Mouse (Mus musculus) layer of hippocampus, adult 9-11 months (tissue): ENCODE data around the gene Supt3.

ENCODE experiments used
- DNase-seq: peaks from one replicate; pipeline ENCODE4 v3.0.0; 2022

The Supt3 gene

DNA sequence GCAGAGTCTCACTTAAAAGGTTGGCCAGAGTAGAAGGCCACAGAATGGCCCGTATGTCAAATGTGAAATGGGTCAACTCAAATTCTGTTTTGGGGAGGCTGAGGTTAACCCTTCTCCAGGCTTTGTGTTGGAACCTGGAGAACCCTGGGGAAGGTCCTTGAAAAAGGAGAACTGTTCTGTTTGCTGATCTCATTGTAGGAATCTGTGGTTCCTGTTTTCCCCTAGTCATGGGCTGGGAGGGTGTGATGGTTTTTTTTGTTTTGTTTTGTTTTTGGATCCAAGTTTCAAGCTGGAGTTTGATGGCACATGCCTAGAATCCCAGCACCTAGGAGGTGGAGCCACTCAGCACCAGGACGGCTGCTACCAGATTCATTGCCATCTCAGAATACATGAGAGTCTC, 6.2 kb downstream of the Supt3 start:
- DNase-seq: no peak

DNA sequence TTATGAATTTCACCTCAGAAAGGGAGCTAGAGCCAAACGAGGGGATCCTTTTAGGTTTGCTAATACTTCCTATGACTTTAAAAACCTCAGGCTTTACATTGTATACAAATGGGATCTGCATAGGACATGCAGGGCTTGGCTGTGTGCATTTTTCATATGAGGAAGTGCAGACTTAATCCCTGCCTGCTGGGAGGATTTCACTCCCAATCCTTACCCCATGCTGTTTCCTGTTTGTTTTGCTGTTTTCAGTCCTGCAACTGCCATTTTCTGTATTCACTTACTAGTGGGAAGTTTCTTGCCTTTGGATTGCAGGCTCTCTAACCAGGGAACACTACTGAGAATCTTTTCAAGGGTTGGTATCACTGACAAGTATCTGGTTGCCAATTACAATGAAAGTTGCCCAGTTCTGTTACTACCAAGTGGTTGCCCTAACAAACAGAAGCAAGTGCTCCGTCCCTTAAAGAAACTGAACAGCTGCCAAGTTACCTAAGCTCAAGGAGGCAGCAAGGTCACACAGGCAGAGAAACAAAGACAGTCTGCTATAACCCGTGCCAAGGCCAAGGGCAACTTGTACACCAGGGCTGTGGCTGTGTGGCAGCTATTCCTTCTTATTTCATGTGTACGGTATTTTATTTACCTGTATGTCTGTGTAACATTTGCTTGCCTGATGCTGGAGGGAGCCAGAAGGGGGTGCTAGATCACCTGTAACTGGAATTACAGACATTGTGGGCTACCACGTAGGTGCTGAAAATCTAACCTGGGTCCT, 12.2 kb downstream of the Supt3 start:
- no peak for DNase-seq

DNA sequence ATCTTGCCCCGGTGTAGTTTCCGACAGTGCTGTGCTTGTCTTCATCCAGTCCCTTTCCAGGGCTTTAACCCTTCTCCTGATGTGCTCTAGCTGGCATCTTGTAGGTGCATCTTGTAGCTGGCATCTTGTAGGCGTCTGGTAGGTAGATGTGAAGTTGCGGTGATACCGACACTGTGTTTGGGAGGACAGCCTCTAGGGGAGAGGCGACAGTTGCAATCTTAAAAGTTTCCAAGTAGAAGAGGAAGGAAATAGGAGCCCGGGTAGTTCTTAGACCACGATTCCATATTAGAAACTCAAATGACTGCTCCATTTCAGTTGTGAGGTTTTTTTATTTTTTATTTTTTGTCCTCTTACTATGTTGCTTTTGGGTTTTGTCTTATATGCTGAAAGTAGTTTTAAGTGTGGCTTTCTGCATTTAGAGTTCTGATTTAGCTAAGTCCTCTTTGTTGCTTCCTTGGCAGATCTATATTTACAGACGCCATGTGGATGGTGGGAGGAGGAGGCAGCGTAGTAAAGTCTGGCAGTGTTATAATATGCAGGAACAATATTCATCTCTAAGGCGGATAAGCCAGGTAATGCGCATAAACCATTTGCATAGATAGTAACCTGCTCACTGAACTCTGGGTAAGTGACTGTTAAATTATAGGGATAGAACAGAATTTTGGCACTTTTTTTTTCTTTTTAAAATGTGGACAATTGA, 15.4 kb downstream of the Supt3 start:
- DNase-seq: peak; percentile 60

DNA sequence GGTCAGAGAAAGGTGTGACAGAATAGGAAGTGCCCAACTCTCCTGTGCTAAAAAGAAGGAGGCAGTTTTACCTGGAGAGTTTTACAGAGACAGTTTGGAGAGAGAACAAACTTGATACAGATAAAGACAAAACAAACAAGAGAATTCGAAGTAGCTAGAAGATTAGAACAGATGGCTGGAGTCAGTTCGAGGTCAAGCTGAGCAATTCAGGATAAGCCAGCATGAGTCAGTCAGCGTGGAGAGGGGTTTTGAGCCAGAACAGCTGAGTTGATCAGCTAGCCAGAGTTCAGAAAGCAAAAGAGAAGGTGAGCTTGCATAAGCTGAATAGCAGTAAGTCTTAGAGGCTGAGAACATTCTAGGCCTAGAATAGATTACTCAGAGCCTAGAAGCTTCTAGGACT, 20.4 kb downstream of the Supt3 start:
- no peak for DNase-seq

DNA sequence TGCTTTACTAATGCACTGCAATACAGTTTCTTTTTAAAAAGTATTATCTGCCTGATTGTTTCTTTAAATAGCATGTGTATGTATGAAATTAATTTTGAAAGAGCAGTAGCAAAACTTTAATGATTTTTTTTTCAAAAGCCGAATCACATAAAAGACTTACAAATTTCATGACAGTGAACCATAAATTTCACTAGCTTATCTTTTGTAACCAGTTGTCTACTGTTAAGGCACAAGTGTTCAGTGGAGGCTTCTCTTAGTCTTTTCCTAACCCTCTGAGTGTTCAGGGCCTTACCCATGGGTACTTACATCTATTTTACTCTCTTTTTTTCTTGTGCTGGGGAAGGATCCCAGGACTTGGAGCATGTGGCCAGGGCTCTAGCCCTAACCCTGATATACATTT, 30.1 kb downstream of the Supt3 start:
- no peak for DNase-seq

DNA sequence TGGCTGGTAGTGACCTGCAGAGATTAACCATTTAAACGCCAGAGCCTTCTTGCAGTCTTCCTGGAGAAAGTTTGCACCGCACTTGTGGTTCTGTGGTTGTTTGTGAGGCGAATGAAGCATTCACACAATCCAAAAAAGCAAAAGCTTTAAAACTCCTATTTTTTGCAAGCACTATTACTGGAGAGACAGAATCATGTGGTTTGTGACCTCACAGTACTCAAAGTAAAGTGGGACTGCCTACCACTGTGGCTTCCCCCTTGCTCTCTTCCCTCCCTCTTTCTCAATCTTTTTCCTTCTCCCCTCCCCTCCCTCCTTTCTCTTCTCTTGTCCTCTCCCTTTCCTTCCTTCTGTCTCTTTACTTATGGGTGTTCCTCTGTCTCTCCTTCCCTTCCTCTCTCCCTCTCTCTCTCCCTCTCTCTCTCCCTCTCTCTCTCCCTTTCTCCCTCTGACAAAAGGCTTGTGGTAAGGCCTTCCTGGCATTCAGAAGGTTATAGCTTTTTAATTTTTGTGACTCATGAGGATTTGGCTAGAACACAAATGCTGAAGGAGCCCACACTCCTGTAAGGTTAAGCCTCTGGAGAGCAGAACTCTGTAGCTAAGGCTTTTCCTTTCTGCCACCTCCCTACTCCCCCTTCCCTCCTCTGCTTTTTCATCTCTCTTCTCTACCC, 37.7 kb downstream of the Supt3 start, which contains the start of gene Runx2:
Runx2 (minus strand) TSS at position 290 of the 668 bp plus-strand sequence.
- DNase-seq: no peak

DNA sequence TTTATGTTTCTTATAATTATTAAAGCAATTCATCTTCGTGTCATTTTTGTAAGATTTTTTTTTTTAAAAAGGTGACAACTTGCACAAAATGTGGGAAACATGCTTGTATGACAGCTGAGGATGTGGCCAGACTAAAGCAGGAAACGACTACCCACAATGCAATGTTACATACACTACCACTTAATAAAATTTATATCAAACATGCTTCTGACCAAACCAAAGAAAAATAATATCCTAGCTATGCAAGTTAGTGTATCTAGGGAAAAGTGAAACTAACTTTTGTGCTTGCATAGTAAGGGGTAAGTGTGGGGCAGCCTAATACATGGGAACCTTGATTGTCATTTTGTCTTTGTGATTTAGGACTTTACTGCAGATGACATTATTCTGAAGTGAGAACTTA, 41.9 kb downstream of the Supt3 start:
- DNase-seq: no peak

DNA sequence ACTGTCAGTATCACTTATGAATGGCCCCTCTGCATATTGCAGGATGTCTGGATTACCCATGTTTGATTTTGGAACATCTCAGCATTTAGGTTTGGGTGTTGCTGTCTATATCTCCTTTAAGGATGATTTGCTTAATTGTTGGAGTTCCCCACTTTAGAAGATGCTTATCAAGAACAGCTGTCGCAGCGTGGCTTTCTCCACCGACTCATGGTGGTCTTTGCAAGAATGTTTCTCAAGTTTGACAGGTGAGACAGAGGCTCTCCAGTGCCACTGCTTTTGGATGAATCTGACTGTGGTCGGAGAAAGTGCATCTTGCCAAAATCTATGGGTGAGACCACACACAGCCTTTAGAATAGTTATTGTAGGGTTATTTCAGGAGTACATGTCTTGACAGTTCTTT, 42.9 kb downstream of the Supt3 start:
- DNase-seq: no peak

DNA sequence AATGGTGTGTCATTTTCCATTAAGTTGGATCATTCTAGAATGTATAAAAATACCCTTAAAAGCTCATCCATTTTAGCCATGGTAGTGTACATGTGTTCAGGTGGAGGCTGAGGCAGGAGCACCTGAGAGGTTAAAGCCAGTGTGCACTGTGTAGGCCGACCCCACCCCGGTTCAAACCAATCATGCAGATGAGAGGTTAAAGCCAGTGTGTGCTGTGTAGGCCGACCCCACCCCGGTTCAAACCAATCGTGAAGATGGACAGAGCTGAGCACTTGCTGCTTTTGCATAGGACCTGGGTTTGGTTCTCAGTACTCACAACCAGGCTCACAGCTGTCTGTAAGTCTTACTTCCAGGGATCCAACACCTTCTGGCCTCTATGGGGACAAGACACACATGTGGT, 45.0 kb downstream of the Supt3 start:
- no peak for DNase-seq

DNA sequence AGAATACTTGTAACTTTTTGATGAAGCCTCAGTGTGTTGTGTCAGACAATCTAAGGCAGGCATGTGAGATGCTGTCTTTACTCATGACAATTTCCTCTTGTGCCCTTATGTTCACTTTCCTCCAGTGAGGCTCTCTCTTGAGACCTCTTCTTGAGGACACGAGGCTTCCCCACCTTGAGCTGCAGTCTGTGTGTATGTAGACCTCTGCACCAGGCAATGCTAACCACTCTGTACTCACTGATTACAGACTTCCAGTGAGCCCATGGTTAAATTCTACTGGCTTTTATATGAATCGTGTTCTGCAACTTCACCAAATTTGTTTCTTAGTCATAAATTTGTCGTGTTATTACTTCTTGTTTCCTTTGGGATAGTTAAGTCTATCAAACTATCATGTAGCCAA, 50.2 kb downstream of the Supt3 start:
- no peak for DNase-seq

DNA sequence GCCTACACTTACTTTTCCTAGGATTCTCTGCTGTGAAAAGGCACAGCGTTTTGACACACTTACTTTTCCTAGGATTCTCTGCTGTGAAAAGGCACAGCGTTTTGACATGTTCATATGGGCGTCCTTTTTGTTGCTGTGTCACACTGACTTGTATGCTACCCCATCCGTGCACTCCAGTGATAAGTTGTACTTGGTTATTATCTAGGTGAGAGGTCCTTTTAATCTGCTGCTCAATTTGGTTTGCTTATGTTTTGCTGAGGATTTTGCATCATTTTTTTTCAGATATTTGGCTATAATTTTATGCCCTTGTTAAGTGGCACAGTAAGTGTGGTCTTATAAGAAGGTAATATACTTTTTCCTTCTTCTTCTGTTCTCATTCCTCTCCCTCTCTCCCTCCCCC, 51.0 kb downstream of the Supt3 start:
- DNase-seq: no peak

DNA sequence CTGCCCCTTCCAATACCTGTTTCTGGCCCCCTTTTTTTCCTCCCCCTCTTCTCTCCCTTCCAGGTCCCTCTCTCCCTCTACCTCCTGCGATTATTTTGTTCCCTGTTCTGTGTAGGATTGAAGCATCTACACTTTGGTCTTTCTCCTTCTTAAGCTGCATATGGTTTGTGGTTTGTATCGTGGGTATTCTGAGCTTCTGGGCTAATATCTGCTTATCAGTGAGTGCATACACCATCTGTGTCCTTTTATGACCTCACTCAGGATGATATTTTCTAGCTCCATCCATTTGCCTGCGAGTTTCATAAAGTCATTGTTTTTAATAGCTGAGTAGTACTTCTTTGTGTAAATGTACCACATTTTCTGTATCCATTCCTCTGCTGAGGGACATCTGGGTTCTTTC, 52.6 kb downstream of the Supt3 start:
- no peak for DNase-seq

DNA sequence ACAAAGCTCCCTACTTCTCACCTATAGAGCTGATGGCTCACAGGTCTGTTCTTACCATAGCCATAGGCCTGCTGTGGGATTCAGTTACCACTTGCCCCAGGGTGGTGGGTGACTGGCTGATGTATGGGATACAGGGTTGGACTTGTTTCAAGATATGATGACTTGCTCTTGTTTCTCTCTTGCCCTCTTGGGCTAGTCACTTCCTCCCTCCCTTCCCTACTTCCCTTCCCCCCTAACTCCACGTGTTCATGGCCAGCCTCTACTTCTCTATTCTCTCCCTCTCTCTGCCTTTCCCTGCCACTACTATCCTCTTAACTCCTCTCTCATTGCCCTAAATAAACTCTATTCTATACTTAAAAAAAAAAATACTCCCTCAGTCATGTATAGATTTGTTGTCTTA, 54.2 kb downstream of the Supt3 start:
- DNase-seq: no peak

DNA sequence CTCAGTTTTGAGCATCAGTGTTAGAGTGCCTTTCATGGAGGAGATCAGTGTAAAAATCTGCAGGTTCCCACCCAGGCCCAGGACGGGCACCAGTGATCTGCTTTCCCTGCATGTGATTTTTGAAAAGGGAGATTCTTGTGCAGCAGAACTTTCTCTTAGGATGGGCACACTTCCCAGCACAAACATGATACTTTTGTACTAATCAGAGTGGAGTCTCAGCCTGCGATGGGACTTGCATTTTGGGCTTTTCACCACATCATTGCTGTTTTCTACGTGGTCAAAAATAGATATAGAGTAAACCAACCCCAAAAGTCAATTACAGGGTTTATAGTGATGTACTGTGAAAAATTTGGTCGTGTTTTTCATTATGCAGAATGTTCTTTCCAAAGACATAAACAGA, 65.2 kb downstream of the Supt3 start:
- peak; percentile 8 for DNase-seq

DNA sequence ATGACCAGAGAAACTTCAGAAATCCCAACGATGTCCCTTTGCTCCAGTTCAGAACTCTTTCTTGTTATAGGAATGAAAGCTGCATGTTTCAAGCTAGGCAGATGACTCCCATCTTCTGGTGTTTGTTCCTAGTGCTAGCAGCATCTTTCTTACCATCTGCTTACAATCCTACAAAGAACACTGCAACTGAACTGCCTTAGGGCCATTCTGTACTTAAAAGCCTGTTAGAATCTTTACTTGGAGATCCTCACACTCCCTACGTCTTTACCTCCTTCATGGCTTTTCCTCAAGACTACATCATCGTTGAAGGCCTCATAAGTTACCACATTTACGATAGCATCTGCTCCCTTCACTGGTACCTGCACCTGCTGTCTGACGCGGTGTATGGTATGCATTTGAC, 86.2 kb downstream of the Supt3 start:
- DNase-seq: peak; percentile 41

DNA sequence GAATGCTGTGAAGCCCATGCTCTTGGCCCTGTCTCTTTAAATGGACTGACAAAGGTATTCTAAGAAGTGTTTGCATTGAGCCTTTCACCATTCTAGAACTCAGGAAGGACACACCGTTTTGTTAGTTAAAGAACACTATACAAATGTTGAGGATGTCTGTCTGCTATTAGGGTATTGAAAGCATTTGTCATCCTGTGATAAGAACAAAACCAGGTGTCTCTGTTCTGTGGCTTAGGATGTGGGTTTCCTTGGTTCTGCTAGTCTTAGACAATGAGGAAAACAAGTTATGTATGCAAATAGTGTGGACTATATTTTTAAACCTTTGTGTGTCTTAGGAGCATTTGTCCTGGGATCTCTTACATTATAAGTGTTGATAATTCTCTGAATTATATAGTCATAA, 116.6 kb downstream of the Supt3 start:
- DNase-seq: no peak

DNA sequence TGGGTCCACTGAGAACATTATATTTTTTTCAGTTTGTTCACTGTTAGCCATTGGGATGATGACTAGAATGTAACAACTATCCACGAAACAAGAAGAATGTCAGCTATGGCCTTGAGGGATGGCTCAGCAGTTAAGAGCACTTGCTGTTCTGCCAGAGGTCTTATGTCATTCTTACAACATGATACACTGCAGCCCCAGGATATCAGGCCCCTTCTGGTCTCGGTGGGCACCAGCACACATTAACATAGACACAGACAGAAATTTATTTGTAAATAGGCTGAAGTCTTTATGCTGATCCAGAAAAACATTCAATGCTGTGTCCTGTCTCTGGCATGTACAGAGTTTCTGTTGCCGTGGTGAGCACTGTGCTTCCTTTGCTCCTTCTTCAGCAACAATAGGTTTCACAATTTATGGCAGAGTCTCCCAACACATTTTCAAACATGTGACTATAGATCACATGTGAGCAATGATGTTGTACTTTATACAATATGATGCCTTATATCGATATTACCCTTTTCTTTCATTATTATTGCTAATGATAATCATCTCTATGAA, 166.7 kb downstream of the Supt3 start:
- DNase-seq: no peak

DNA sequence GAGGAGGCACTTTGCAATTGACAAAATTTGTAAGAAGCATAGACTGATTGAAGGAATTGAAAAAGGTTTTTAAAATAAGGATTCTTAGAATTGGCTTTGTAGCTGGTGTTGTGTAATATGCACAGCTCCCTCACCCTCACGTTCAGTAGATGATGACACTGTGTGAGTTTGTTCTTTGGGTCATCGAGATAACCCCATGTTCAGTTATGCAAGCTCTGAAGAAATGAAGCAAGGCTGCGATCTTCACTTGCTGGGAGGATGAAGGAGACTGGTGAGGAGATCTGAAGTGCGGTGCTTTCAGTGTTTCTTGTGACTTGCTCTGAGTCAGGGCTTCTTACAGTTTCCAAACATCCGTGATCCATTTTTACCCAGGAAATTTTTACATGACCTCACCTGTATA, 168.4 kb downstream of the Supt3 start:
- DNase-seq: no peak

DNA sequence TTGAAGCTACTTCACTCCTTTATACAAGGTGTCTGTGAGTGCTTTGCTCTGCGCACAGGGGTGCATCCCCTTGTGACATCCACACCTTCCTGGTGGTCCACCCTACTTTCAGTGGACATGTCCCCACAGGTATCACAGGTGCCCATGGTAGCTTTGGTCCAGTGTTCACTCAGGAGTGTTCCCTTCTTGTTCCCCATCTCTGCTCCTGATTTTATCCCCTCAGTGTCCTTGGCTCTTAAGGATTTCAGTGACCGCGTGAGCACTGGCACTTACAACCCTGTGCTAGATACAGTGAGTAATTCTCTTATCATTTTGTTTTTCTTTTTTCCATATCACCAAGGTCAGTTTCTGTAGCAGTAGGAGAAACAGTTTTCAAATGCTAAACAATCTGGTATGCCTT, 171.4 kb downstream of the Supt3 start:
- no peak for DNase-seq

DNA sequence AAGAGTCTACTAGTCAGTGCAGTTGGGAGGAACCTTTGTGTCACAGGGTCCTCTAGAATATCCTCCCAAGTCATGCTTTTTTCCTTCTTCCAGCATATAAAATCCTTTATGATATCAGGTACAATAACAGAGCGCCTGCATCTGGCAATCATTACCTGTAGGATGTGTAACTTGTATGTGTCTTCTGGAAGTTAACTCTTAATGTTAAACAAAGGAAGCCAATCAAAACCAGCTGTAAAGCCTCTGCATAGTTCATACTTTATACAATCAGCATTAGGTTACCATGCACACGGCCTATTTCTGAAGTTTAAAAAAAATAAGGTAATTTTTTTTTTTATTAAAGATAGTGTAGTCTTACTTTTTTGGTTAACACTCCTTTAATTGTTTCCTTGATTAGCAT, 179.7 kb downstream of the Supt3 start:
- no peak for DNase-seq

DNA sequence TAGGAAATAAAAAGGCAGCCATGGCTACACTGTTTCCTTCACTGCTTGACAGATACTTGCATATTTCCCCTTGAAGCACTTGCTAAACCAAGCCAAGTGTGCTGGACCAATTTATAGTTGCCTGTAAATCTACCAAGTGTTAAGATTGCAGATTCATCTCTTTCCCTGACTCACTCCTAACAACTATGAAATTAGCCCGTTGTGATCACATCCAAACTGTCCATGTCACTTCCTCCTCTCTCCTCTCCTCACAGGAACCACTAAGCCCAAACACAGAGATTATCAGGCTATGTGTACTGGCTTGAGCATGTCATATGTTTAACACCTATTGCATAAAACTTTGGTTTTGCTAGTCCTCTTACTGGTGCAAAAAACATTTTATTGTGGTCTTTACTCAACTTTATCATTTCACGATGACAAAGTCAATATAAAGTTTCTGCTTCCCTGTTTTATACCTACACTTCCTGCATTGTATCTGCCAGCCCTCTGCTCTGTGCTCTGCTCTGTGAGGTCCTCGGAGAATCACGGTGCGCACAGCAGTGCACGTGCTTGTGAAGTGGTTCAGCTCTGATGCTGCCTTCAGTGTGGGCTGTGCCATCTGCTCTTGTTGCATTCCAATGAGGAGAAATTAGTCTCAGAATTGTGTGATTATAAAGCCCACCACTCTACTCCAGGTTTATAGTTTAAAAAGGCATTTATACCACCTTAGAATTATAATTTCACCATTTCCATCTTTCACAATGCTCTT, 186.3 kb downstream of the Supt3 start:
- peak; percentile 45 for DNase-seq

DNA sequence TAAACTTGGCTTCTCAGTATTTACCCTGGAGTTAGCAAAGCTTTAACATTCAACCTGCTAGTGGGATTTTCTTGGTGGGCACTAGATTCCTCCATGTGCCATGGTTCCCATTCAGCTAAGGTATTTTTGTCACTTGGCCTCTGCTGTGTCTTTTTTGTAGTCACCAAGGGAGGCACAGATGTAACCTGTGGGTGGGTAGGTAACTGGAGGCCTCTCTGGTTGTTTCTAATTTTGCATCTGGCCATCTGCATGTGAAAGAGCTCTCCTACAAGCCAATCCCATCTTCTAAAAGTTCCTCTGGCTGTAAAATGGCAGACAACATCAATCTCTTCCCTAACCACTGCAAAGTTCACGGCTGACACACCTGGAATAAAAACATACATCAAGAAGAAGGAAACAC, 190.2 kb downstream of the Supt3 start:
- DNase-seq: peak; percentile 21

DNA sequence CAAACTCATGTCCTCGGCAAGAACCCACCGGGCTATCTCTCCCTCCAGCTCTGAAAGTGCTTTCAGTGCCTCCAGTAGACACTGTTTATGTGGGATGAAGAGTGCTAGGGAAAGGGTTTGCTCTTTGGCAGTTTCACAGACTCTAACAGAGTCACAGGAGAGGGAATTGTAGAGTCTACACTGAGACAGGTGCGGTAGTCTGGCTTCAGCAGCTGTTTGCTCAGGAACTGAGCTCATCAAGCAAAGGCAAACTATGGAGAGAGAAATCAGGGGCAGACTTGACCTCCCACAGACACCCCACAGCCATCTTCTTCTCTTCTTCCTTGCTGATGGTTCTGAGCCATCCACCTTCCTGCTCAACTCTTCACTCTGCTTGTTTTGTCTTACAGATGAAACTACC, 193.3 kb downstream of the Supt3 start:
- no peak for DNase-seq
